Mouse (Mus musculus) hindbrain, embryonic 11.5 days (tissue): ENCODE measurements around the gene Wiz. TPM values are rescaled to one million over a fixed set of nuclear protein-coding genes. Genes with fewer than 3 reads are reported as not detected.

Experiments
- ATAC-seq: fragments of 200-750 bp; cut with Nextera tagmentation; 2 replicates; pipeline ENCODE4 v1.8.0; 2017; ENCODE audit warnings: mild to moderate bottlenecking, moderate TSS enrichment, moderate library complexity; ENCODE audit not compliant: low FRiP score
- DNase-seq: peaks from one replicate; pipeline ENCODE4 v3.0.0-alpha.2; 2015; ENCODE audit warnings: low spot score
- H3K27ac ChIP-seq: fragments of 300-500 bp; sonication (generic); 2 replicates; pipeline ENCODE4 v1.5.1; 2014; ENCODE audit warnings: mild to moderate bottlenecking, low read depth, low read length
- H3K27me3 ChIP-seq: fragments of 300-500 bp; sonication (generic); 2 replicates; pipeline ENCODE4 v1.6.1; 2014; ENCODE audit warnings: mild to moderate bottlenecking, low read length, moderate library complexity, mixed read lengths; ENCODE audit not compliant: control insufficient read depth, insufficient read depth
- H3K36me3 ChIP-seq: fragments of 300-500 bp; sonication (generic); 2 replicates; pipeline ENCODE4 v1.6.1; 2014; ENCODE audit warnings: mild to moderate bottlenecking, low read length, moderate library complexity, mixed read lengths; ENCODE audit not compliant: control insufficient read depth, insufficient read depth
- H3K4me1 ChIP-seq: fragments of 300-500 bp; sonication (generic); replicated peaks from 2 replicates; pipeline ENCODE4 v1.6.1; 2014; ENCODE audit warnings: low read length, mixed read lengths; ENCODE audit not compliant: control insufficient read depth, insufficient read depth
- H3K4me2 ChIP-seq: fragments of 300-500 bp; sonication (generic); replicated peaks from 2 replicates; pipeline ENCODE4 v1.6.1; 2014; ENCODE audit warnings: mild to moderate bottlenecking, low read depth, low read length
- H3K4me3 ChIP-seq: fragments of 300-500 bp; sonication (generic); 2 replicates; pipeline ENCODE4 v1.5.1; 2014; ENCODE audit warnings: low read depth, low read length
- H3K9ac ChIP-seq: fragments of 300-500 bp; sonication (generic); 2 replicates; pipeline ENCODE4 v1.6.1; 2014; ENCODE audit warnings: low read depth, low read length
- H3K9me3 ChIP-seq: fragments of 300-500 bp; sonication (generic); 2 replicates; pipeline ENCODE4 v1.6.1; 2016; ENCODE audit warnings: low read length; ENCODE audit not compliant: control insufficient read depth
- WGBS: fragments of 180-500 bp; shearing (Covaris S2); extraction: QIAGEN DNeasy Blood & Tissue Kit; methylation state at CpG from one replicate; pipeline ENCODE4 v1.1.7; 2014; 5-methylcytosine and 5-hydroxymethylcytosine counted together
- polyA plus RNA-seq: library from polyadenylated mRNA; unstranded; fragments of >200 nt; fragmentation: Nextera tagmentation; extraction: Ambion mirVana; gene quantifications from 2 replicates; pipeline ENCODE4 v1.2.1, GENCODE M21; 2014

The Wiz gene
- polyA plus RNA-seq, 1 experiment from 2014 or later = 27.8 TPM

- ATAC-seq (no peak), DNase-seq (no peak)
- no peak overlapping the region for H3K27ac ChIP-seq
- H3K27me3 ChIP-seq = no peaks in the 10 kb centered on the region
- H3K4me2 ChIP-seq = no peak overlapping the region
- H3K9me3 ChIP-seq = no peaks in the 10 kb centered on the region
- H3K4me1 ChIP-seq = peaks cover 3% of the 10 kb centered on the region; the same call in 1 of the 2 replicates
- H3K9ac ChIP-seq = no peak overlapping the region
- H3K4me3 ChIP-seq = no peak overlapping the region
- 96% methylated on average over 8 of the region's 8 CpGs for WGBS
- peaks cover 39% of the 10 kb centered on the region for H3K36me3 ChIP-seq
These were observed 72.2 kb downstream of the Wiz start for GRCm38 (mm10) chr17:32317032-32317431.

DNA sequence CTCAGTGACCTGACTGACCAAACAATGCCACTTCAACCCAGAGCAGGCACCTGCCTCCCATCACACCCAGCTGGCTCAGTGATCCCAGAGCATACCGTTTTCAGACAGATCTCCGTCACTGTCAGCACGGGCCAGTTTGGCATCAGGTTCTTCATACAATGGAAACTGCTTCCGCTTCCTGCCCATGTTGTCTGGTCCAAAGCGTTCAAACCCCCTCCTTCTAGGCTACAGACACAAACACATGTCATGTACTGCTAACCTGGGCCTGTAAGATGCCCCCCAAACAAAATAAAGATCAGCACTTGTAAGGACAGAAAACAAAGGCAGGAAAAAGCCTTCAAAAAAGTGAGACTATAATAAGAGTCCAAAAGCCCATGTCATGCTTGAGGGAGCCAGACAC, 73.7 kb downstream of the Wiz start:
- no peak overlapping the region for H3K4me2 ChIP-seq
- peaks cover 42% of the 10 kb centered on the region for H3K36me3 ChIP-seq
- ATAC-seq (no peak), DNase-seq (no peak)
- no peaks in the 10 kb centered on the region for H3K27me3 ChIP-seq
- H3K9me3 ChIP-seq = no peaks in the 10 kb centered on the region
- no peak overlapping the region for H3K4me3 ChIP-seq
- no peak overlapping the region for H3K27ac ChIP-seq
- H3K4me1 ChIP-seq = 0 out of 2 replicates have a peak, but pooled peaks cover 2% of the 10 kb centered on the region
- H3K9ac ChIP-seq = no peak overlapping the region
- WGBS = 93% methylated on average over 5 of the region's 5 CpGs

- H3K9me3 ChIP-seq = no peaks in the 10 kb centered on the region
- ATAC-seq (no peak), DNase-seq (no peak)
- no peaks in the 10 kb centered on the region for H3K4me1 ChIP-seq
- H3K9ac ChIP-seq = no peak overlapping the region
- no peak overlapping the region for H3K27ac ChIP-seq
- no peaks in the 10 kb centered on the region for H3K27me3 ChIP-seq
- peaks cover 42% of the 10 kb centered on the region for H3K36me3 ChIP-seq
- WGBS = 84% methylated on average over 5 of the region's 5 CpGs
- no peak overlapping the region for H3K4me2 ChIP-seq
- H3K4me3 ChIP-seq = no peak overlapping the region
These were observed 75.3 kb downstream of the Wiz start for GRCm38 (mm10) chr17:32313892-32314291.

- no peak overlapping the region for H3K4me2 ChIP-seq
- no peak overlapping the region for H3K27ac ChIP-seq
- no peak for DNase-seq
- H3K4me3 ChIP-seq = no peak overlapping the region
- WGBS = 95% methylated on average over 8 of the region's 8 CpGs
- no peaks in the 10 kb centered on the region for H3K27me3 ChIP-seq
- H3K9ac ChIP-seq = no peak overlapping the region
- no peaks in the 10 kb centered on the region for H3K4me1 ChIP-seq
- H3K36me3 ChIP-seq = peaks cover 42% of the 10 kb centered on the region
- no peak for ATAC-seq
- H3K9me3 ChIP-seq = no peaks in the 10 kb centered on the region
These were observed 76.4 kb downstream of the Wiz start for GRCm38 (mm10) chr17:32312801-32313200.

DNA sequence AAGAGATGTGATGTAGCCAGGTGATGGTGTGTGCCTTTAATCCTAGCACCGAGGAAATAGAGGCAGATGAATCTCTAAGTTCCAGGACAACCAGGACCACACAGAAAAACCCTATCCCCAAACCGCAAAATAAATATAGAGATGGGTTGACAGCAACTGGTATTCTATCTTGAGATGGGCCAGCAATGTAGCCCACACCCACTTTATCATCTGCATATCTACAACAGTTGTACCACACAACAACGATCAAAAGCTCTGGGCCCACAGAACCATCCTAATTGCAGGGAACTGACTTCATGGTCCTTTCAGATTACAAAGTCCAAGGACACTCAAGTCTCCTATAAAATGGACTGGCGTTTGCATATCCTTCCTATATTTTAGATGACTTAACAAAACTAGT, 81.3 kb downstream of the Wiz start:
- Histone ChIP-seq H3K27ac (no peak overlapping the region), H3K4me3 (no peak overlapping the region), H3K36me3 (peaks cover 24% of the 10 kb centered on the region), H3K4me1 (no peaks in the 10 kb centered on the region), H3K27me3 (no peaks in the 10 kb centered on the region), H3K4me2 (no peak overlapping the region), H3K9ac (no peak overlapping the region), H3K9me3 (no peaks in the 10 kb centered on the region)
- 95% methylated on average over 4 of the region's 4 CpGs for WGBS
- no peak for ATAC-seq
- DNase-seq = no peak

Other genes with a start within 250 kb of the Wiz start
- gene Notch3, start 222.6 kb downstream of the Wiz start, polyA plus RNA-seq = 20.3 and 24.7 TPM in 2 replicates
- 0.14 and 0.20 TPM in 2 replicates for gene Ephx3, start 199.9 kb downstream of the Wiz start, polyA plus RNA-seq
- gene Brd4, start 104.7 kb downstream of the Wiz start, polyA plus RNA-seq = 87.0 and 98.5 TPM in 2 replicates
- 54.4 and 66.2 TPM in 2 replicates for gene Akap8, start 68.2 kb downstream of the Wiz start, polyA plus RNA-seq
- gene Akap8l, start 38.8 kb downstream of the Wiz start, polyA plus RNA-seq = 69.3 and 80.1 TPM in 2 replicates
- gene Rasal3, start 14.1 kb upstream of the Wiz start, polyA plus RNA-seq = 0.48 and 0.89 TPM in 2 replicates
- not detected in 2 replicates for gene Pglyrp2, start 34.7 kb upstream of the Wiz start, polyA plus RNA-seq
- gene Cyp4f39, start 63.3 kb upstream of the Wiz start, polyA plus RNA-seq = 0.50 TPM in 1 of 2 replicates, not detected in the other
- 6.0 and 10.3 TPM in 2 replicates for gene Cyp4f17, start 116.6 kb upstream of the Wiz start, polyA plus RNA-seq
- 11.4 TPM in 2 replicates for gene Cyp4f16, start 147.1 kb upstream of the Wiz start, polyA plus RNA-seq
- not detected in 2 replicates for gene Cyp4f37, start 231.9 kb upstream of the Wiz start, polyA plus RNA-seq